Mouse (Mus musculus) forebrain, embryonic 11.5 days (tissue): Measurements from ENCODE around the gene Rnf114. TPM values are rescaled to one million over a fixed set of nuclear protein-coding genes. Genes with fewer than 3 reads are reported as not detected.

Experiments used
- ATAC-seq: fragments of 200-750 bp; cut with Nextera tagmentation; replicated peaks from 2 replicates; pipeline ENCODE4 v1.8.0; 2017; ENCODE audit warnings: moderate TSS enrichment; ENCODE audit not compliant: low FRiP score
- DNase-seq: peaks from one replicate; pipeline ENCODE4 v3.0.0-alpha.2; 2017; ENCODE audit warnings: low spot score
- H3K27ac ChIP-seq: fragments of 300-500 bp; sonication (generic); 2 replicates; pipeline ENCODE4 v1.5.1; 2014; ENCODE audit warnings: low read depth, low read length
- H3K27me3 ChIP-seq: fragments of 300-500 bp; sonication (generic); 2 replicates; pipeline ENCODE4 v1.6.1; 2014; ENCODE audit warnings: mild to moderate bottlenecking, low read length, mixed read lengths; ENCODE audit not compliant: control insufficient read depth, insufficient read depth
- H3K36me3 ChIP-seq: fragments of 300-500 bp; sonication (generic); 2 replicates; pipeline ENCODE4 v1.6.1; 2014; ENCODE audit warnings: mild to moderate bottlenecking, low read length, moderate library complexity, mixed read lengths; ENCODE audit not compliant: control insufficient read depth, insufficient read depth
- H3K4me1 ChIP-seq: fragments of 300-500 bp; sonication (generic); replicated peaks from 2 replicates; pipeline ENCODE4 v1.6.1; 2014; ENCODE audit warnings: low read length, mixed read lengths; ENCODE audit not compliant: control insufficient read depth, insufficient read depth
- H3K4me2 ChIP-seq: fragments of 300-500 bp; sonication (generic); 2 replicates; pipeline ENCODE4 v1.6.1; 2014; ENCODE audit warnings: low read depth, mild to moderate bottlenecking, low read length, moderate library complexity, mixed read lengths; ENCODE audit not compliant: severe bottlenecking
- H3K4me3 ChIP-seq: fragments of 300-500 bp; sonication (generic); 2 replicates; pipeline ENCODE4 v1.5.1; 2014; ENCODE audit warnings: low read depth, low read length
- H3K9ac ChIP-seq: fragments of 300-500 bp; sonication (generic); 2 replicates; pipeline ENCODE4 v1.6.1; 2014; ENCODE audit warnings: low read length
- H3K9me3 ChIP-seq: fragments of 300-500 bp; sonication (generic); 2 replicates; pipeline ENCODE4 v1.6.1; 2016; ENCODE audit warnings: low read length, mixed read lengths; ENCODE audit not compliant: control insufficient read depth
- WGBS: fragments of 180-500 bp; shearing (Covaris S2); extraction: QIAGEN DNeasy Blood & Tissue Kit; methylation state at CpG from one replicate; pipeline ENCODE4 v1.1.7; 2014; 5-methylcytosine and 5-hydroxymethylcytosine counted together
- polyA plus RNA-seq: library from polyadenylated mRNA; unstranded; fragments of >200 nt; fragmentation: Nextera tagmentation; extraction: Ambion mirVana; gene quantifications from 2 replicates; pipeline ENCODE4 v1.2.1, GENCODE M21; 2014

The Rnf114 gene
- polyA plus RNA-seq, 1 experiment from 2014 or later: 133 TPM

- H3K4me3 ChIP-seq: no peak overlapping the region
- no peak for ATAC-seq
- H3K27ac ChIP-seq: no peak overlapping the region
- WGBS: 86% methylated on average over 5 of the region's 5 CpGs
- no peak for DNase-seq
- H3K27me3 ChIP-seq: no peaks in the 10 kb centered on the region
- H3K4me1 ChIP-seq: no peaks in the 10 kb centered on the region
- no peak overlapping the region for H3K9ac ChIP-seq
- H3K9me3 ChIP-seq: no peaks in the 10 kb centered on the region
- H3K4me2 ChIP-seq: no peak overlapping the region
- peaks cover 10% of the 10 kb centered on the region; the same call in 1 of the 2 replicates for H3K36me3 ChIP-seq
Measured at GRCm38 (mm10) chr2:167467214-167467613, 25.2 kb upstream of the Rnf114 start.

DNA sequence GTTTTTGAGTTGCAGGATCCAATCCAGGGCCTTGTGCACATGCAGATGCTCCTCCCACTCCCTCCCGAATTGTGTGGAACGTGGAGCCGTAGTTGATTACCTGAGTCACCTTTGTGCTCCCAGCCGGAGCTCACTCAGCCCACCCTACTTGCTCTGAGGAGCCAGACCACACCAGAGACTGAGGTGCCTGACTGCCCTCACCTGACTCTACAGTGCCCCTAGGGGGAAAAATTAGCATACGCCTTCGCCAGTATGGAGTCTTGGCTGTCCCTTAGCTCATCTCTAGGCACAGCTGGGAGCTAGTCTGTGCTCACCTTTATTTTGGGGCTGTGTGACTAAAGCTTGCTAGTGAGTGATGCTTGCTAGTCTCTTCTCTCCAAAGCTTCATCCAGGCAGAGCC, 24.0 kb upstream of the Rnf114 start:
- Histone ChIP-seq H3K27ac (no peak overlapping the region), H3K4me1 (no peaks in the 10 kb centered on the region), H3K36me3 (peaks cover 12% of the 10 kb centered on the region; the same call in 1 of the 2 replicates), H3K9me3 (no peaks in the 10 kb centered on the region), H3K27me3 (no peaks in the 10 kb centered on the region), H3K4me3 (no peak overlapping the region), H3K9ac (no peak overlapping the region), H3K4me2 (no peak overlapping the region)
- ATAC-seq: no peak
- DNase-seq: no peak
- WGBS: 84% methylated on average over 6 of the region's 6 CpGs

GRCm38 (mm10) chr2:167470611-167471010, 21.8 kb upstream of the Rnf114 start:
- 90% methylated on average over 3 of the region's 3 CpGs for WGBS
- Histone ChIP-seq H3K36me3 (peaks cover 9% of the 10 kb centered on the region; the same call in 1 of the 2 replicates), H3K4me3 (no peak overlapping the region), H3K27ac (no peak overlapping the region), H3K9me3 (no peaks in the 10 kb centered on the region), H3K9ac (no peak overlapping the region), H3K27me3 (no peaks in the 10 kb centered on the region), H3K4me2 (no peak overlapping the region), H3K4me1 (no peaks in the 10 kb centered on the region)
- DNase-seq (no peak), ATAC-seq (no peak)

DNA sequence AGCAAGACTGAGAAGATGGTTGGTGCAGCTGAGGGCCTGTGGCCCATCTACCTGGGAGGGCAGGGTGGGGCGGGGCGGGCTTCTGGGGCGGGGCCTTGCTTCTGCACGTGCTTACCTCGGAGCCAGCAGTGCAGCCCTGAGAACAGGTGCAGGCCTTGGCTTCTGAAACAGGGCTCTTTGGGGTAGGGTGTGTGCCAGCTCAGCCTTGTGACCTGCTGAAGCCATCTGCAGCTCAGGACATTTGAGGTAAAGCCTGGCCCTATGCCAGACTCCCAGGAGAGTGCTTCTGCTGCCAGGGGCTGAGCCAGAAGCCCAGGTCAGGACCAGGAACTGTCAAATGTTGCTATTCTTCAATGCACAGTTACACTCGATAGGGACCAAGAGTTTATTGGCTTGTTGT, 20.9 kb upstream of the Rnf114 start:
- Histone ChIP-seq H3K27me3 (no peaks in the 10 kb centered on the region), H3K36me3 (peaks cover 7% of the 10 kb centered on the region; the same call in 1 of the 2 replicates)
- ATAC-seq: no peak

GRCm38 (mm10) chr2:167474218-167474617, 18.2 kb upstream of the Rnf114 start:
- Histone ChIP-seq H3K4me3 (no peak overlapping the region), H3K36me3 (peaks cover 7% of the 10 kb centered on the region; the same call in 1 of the 2 replicates), H3K9ac (no peak overlapping the region), H3K4me1 (peaks cover 12% of the 10 kb centered on the region), H3K27me3 (no peaks in the 10 kb centered on the region), H3K9me3 (no peaks in the 10 kb centered on the region), H3K4me2 (no peak overlapping the region), H3K27ac (no peak overlapping the region)
- 96% methylated on average over 6 of the region's 6 CpGs for WGBS
- no peak for ATAC-seq
- DNase-seq: no peak

More for the DNA sequence above, 20.9 kb upstream of the Rnf114 start:
- Histone ChIP-seq H3K4me2 (no peak overlapping the region), H3K27ac (no peak overlapping the region), H3K4me3 (no peak overlapping the region), H3K9me3 (no peaks in the 10 kb centered on the region), H3K9ac (no peak overlapping the region), H3K4me1 (peaks cover 8% of the 10 kb centered on the region)
- 89% methylated on average over 6 of the region's 6 CpGs for WGBS
- DNase-seq: no peak

GRCm38 (mm10) chr2:167475596-167475995, 16.8 kb upstream of the Rnf114 start:
- peaks cover 7% of the 10 kb centered on the region; the same call in 1 of the 2 replicates for H3K36me3 ChIP-seq
- no peaks in the 10 kb centered on the region for H3K27me3 ChIP-seq
- DNase-seq (no peak), ATAC-seq (no peak)
- no peak overlapping the region; the same call in 1 of the 2 replicates for H3K9ac ChIP-seq
- WGBS: 81% methylated on average over 5 of the region's 5 CpGs
- no peak overlapping the region for H3K27ac ChIP-seq
- H3K4me1 ChIP-seq: peaks cover 12% of the 10 kb centered on the region
- H3K4me3 ChIP-seq: no peak overlapping the region
- no peak overlapping the region for H3K4me2 ChIP-seq
- H3K9me3 ChIP-seq: no peaks in the 10 kb centered on the region

GRCm38 (mm10) chr2:167476200-167476688, 16.2 kb upstream of the Rnf114 start:
- WGBS: 46% methylated on average over 7 of the region's 7 CpGs
- Histone ChIP-seq H3K9me3 (no peaks in the 10 kb centered on the region), H3K27me3 (no peaks in the 10 kb centered on the region), H3K4me3 (no peak overlapping the region), H3K4me2 (no peak overlapping the region), H3K4me1 (peaks cover 12% of the 10 kb centered on the region), H3K36me3 (peaks cover 7% of the 10 kb centered on the region; the same call in 1 of the 2 replicates), H3K9ac (no peak overlapping the region; the same call in 1 of the 2 replicates), H3K27ac (no peak overlapping the region)
- DNase-seq: peak; percentile 67
- ATAC-seq: peak; percentile 39; the same call in 1 of the 2 replicates

GRCm38 (mm10) chr2:167476762-167477161, 15.7 kb upstream of the Rnf114 start:
- 77% methylated on average over 4 of the region's 4 CpGs for WGBS
- Histone ChIP-seq H3K9ac (no peak overlapping the region), H3K27me3 (no peaks in the 10 kb centered on the region), H3K4me3 (no peak overlapping the region), H3K9me3 (no peaks in the 10 kb centered on the region), H3K4me1 (peaks cover 12% of the 10 kb centered on the region), H3K4me2 (no peak overlapping the region), H3K36me3 (peaks cover 4% of the 10 kb centered on the region; the same call in 1 of the 2 replicates), H3K27ac (no peak overlapping the region)
- DNase-seq (no peak), ATAC-seq (no peak)

GRCm38 (mm10) chr2:167478128-167478527, 14.3 kb upstream of the Rnf114 start:
- H3K4me1 ChIP-seq: peaks cover 12% of the 10 kb centered on the region
- H3K27ac ChIP-seq: no peak overlapping the region
- WGBS: 56% methylated on average over 2 of the region's 2 CpGs
- no peak for DNase-seq
- H3K9ac ChIP-seq: no peak overlapping the region
- no peak overlapping the region for H3K4me3 ChIP-seq
- no peak for ATAC-seq
- no peaks in the 10 kb centered on the region for H3K9me3 ChIP-seq
- H3K36me3 ChIP-seq: peaks cover 4% of the 10 kb centered on the region; the same call in 1 of the 2 replicates
- H3K4me2 ChIP-seq: no peak overlapping the region
- H3K27me3 ChIP-seq: no peaks in the 10 kb centered on the region
